Mouse (Mus musculus): ENCODE results near the gene Creld2.

Creld2 gene

GRCm38 (mm10) chr15:88836031-88836430 is 16.6 kb downstream of the Creld2 start:
- Histone ChIP-seq H3K27me3 (ENCODE audit: insufficient read depth, low read length) (no peaks in the 10 kb centered on the region), H3K36me3 (ENCODE audit: insufficient read depth, low read length) (peaks cover 33% of the 10 kb centered on the region), H3K9me3 (ENCODE audit: low read length) (no peaks in the 10 kb centered on the region), H3K4me1 (replicated peaks; ENCODE audit: low read depth, low read length) (peaks cover 81% of the 10 kb centered on the region), H3K4me3 (replicated peaks; ENCODE audit: low read length) (peak overlapping the region; percentile 79)
- no peak; the same call in 1 of the 2 replicates for TF ChIP-seq CTCF (conservative IDR thresholded peaks at IDR 0.05; ENCODE audit: low read length)
- TF ChIP-seq POU5F1 (IDR thresholded peaks at IDR 0.05; ENCODE audit: borderline replicate concordance, low read length) = no peak
- TF ChIP-seq NANOG (IDR thresholded peaks at IDR 0.05; ENCODE audit: borderline replicate concordance, low read length) = no peak

- Histone ChIP-seq H3K27me3 (ENCODE audit: insufficient read depth, low read length) (no peaks in the 10 kb centered on the region), H3K9me3 (ENCODE audit: low read length) (no peaks in the 10 kb centered on the region), H3K4me3 (replicated peaks; ENCODE audit: low read length) (peak overlapping the region; percentile 79), H3K36me3 (ENCODE audit: insufficient read depth, low read length) (peaks cover 32% of the 10 kb centered on the region), H3K4me1 (replicated peaks; ENCODE audit: low read depth, low read length) (peaks cover 77% of the 10 kb centered on the region)
- TF ChIP-seq CTCF (conservative IDR thresholded peaks at IDR 0.05; ENCODE audit: low read length) = no peak
- TF ChIP-seq POU5F1 (IDR thresholded peaks at IDR 0.05; ENCODE audit: borderline replicate concordance, low read length) = no peak
- no peak for TF ChIP-seq NANOG (IDR thresholded peaks at IDR 0.05; ENCODE audit: borderline replicate concordance, low read length)
Measured at GRCm38 (mm10) chr15:88836571-88836970, 17.1 kb downstream of the Creld2 start.

- Histone ChIP-seq H3K27me3 (ENCODE audit: insufficient read depth, low read length) (no peaks in the 10 kb centered on the region), H3K9me3 (ENCODE audit: low read length) (no peaks in the 10 kb centered on the region), H3K4me3 (replicated peaks; ENCODE audit: low read length) (peak overlapping the region; percentile 79), H3K4me1 (replicated peaks; ENCODE audit: low read depth, low read length) (peaks cover 75% of the 10 kb centered on the region), H3K36me3 (ENCODE audit: insufficient read depth, low read length) (peaks cover 26% of the 10 kb centered on the region)
- TF ChIP-seq CTCF (conservative IDR thresholded peaks at IDR 0.05; ENCODE audit: low read length) = no peak
- TF ChIP-seq NANOG (IDR thresholded peaks at IDR 0.05; ENCODE audit: borderline replicate concordance, low read length) = no peak
- TF ChIP-seq POU5F1 (IDR thresholded peaks at IDR 0.05; ENCODE audit: borderline replicate concordance, low read length) = no peak
Measured at GRCm38 (mm10) chr15:88837199-88837932, 17.9 kb downstream of the Creld2 start.

DNA sequence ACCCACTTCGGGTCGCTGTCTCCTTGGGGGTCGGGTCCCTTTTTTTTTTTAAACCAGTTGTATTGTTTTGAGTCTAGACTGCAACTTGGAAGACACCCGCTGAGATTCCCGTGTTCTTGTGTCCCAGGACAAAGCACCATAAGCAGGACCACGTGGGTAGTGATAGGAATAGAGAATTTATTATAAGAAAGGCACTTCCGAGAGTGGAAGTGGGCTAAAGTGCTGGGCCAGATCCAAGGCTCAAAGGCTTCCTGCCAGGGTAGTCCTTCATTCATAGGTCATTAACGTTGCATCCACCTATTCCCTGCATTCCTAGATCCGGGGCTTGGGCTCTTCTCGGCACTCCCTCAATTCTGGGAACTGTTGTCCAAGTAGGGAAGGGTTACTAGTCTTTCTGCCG is 18.5 kb downstream of the Creld2 start:
- Histone ChIP-seq H3K9me3 (ENCODE audit: low read length) (no peaks in the 10 kb centered on the region), H3K36me3 (ENCODE audit: insufficient read depth, low read length) (peaks cover 23% of the 10 kb centered on the region), H3K4me1 (replicated peaks; ENCODE audit: low read depth, low read length) (peaks cover 69% of the 10 kb centered on the region), H3K27me3 (ENCODE audit: insufficient read depth, low read length) (no peaks in the 10 kb centered on the region), H3K4me3 (replicated peaks; ENCODE audit: low read length) (peak overlapping the region; percentile 79)
- TF ChIP-seq CTCF (conservative IDR thresholded peaks at IDR 0.05; ENCODE audit: low read length) = no peak

GRCm38 (mm10) chr15:88839271-88839670 is 19.8 kb downstream of the Creld2 start:
- TF ChIP-seq CTCF (conservative IDR thresholded peaks at IDR 0.05; ENCODE audit: low read length) (no peak), NANOG (IDR thresholded peaks at IDR 0.05; ENCODE audit: borderline replicate concordance, low read length) (no peak), POU5F1 (IDR thresholded peaks at IDR 0.05; ENCODE audit: borderline replicate concordance, low read length) (no peak)
- H3K27me3 ChIP-seq (ENCODE audit: insufficient read depth, low read length) = no peaks in the 10 kb centered on the region

GRCm38 (mm10) chr15:88840126-88840525 is 20.7 kb downstream of the Creld2 start:
- peaks cover 1% of the 10 kb centered on the region; the same call in 1 of the 2 replicates for H3K9me3 ChIP-seq (ENCODE audit: low read length)
- 0 out of 2 replicates have a peak, but pooled peaks cover 3% of the 10 kb centered on the region for H3K27me3 ChIP-seq (ENCODE audit: insufficient read depth, low read length)
- 0 out of 2 replicates have a peak, but pooled peaks cover 4% of the 10 kb centered on the region for H3K36me3 ChIP-seq (ENCODE audit: insufficient read depth, low read length)
- H3K4me3 ChIP-seq (replicated peaks; ENCODE audit: low read length) = peak overlapping the region; percentile 65
- no peak for TF ChIP-seq NANOG (IDR thresholded peaks at IDR 0.05; ENCODE audit: borderline replicate concordance, low read length)
- peaks cover 57% of the 10 kb centered on the region for H3K4me1 ChIP-seq (replicated peaks; ENCODE audit: low read depth, low read length)

More at GRCm38 (mm10) chr15:88839271-88839670, 19.8 kb downstream of the Creld2 start:
- no peaks in the 10 kb centered on the region for H3K9me3 ChIP-seq (ENCODE audit: low read length)
- H3K4me1 ChIP-seq (replicated peaks; ENCODE audit: low read depth, low read length) = peaks cover 62% of the 10 kb centered on the region
- peaks cover 12% of the 10 kb centered on the region for H3K36me3 ChIP-seq (ENCODE audit: insufficient read depth, low read length)
- H3K4me3 ChIP-seq (replicated peaks; ENCODE audit: low read length) = peak overlapping the region; percentile 65

- no peaks in the 10 kb centered on the region for H3K36me3 ChIP-seq (ENCODE audit: insufficient read depth, low read length)
- TF ChIP-seq NANOG (IDR thresholded peaks at IDR 0.05; ENCODE audit: borderline replicate concordance, low read length) (no peak), CTCF (conservative IDR thresholded peaks at IDR 0.05; ENCODE audit: low read length) (no peak), POU5F1 (IDR thresholded peaks at IDR 0.05; ENCODE audit: borderline replicate concordance, low read length) (no peak)
- peaks cover 9% of the 10 kb centered on the region for H3K9me3 ChIP-seq (ENCODE audit: low read length)
- H3K4me1 ChIP-seq (replicated peaks; ENCODE audit: low read depth, low read length) = peaks cover 49% of the 10 kb centered on the region
- H3K27me3 ChIP-seq (ENCODE audit: insufficient read depth, low read length) = 0 out of 2 replicates have a peak, but pooled peaks cover 3% of the 10 kb centered on the region
- no peak overlapping the region for H3K4me3 ChIP-seq (replicated peaks; ENCODE audit: low read length)
Measured at GRCm38 (mm10) chr15:88841160-88841559, 21.7 kb downstream of the Creld2 start.

DNA sequence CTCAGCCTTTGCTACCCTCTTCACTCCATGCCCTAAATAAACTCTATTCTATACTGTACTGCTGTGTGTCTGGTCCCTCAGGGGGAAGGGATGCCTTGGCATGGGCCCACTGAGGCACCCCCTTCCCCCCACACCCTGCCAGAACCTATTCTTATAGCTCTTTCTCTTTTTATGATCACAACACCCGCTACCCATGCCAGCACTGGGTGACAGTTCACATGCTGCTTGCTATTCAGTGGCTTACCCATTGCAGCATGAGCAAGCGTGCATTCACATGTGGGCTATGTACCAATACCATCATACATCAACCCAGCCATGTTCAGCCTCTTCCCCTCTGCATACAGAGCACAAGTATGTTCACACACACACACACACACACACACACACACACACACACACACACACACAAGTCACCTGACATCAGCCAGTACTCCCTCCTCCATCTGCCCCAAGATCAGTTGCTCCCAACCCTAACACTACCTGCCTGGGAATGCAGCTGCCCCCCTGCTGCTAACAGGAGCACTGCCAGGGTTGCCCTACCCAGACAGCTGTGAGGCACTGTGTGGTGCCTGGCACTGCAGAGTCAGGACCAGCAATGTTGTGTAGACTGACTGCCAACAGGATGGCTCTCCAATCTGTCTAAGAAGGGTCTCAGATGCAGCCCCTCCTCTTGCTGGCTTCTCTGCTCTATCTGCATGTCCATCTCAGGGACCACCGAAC is 22.3 kb downstream of the Creld2 start:
- H3K27me3 ChIP-seq (ENCODE audit: insufficient read depth, low read length) = 0 out of 2 replicates have a peak, but pooled peaks cover 3% of the 10 kb centered on the region
- H3K9me3 ChIP-seq (ENCODE audit: low read length) = peaks cover 9% of the 10 kb centered on the region
- H3K36me3 ChIP-seq (ENCODE audit: insufficient read depth, low read length) = no peaks in the 10 kb centered on the region
- H3K4me3 ChIP-seq (replicated peaks; ENCODE audit: low read length) = no peak overlapping the region
- peaks cover 43% of the 10 kb centered on the region for H3K4me1 ChIP-seq (replicated peaks; ENCODE audit: low read depth, low read length)
- TF ChIP-seq NANOG (IDR thresholded peaks at IDR 0.05; ENCODE audit: borderline replicate concordance, low read length) = no peak
